Mouse (Mus musculus): ENCODE data around the gene Crtc1. TPM values are rescaled to one million over a fixed set of nuclear protein-coding genes. Genes with fewer than 3 reads are reported as not detected.

Gene Crtc1
- total RNA-seq, 2 experiments from 2014 or later, result 7.7 to 8.4 TPM

- DNase-seq (ENCODE audit: low spot score), result no peak
Measured at GRCm38 (mm10) chr8:70422722-70423121, 16.7 kb downstream of the Crtc1 start.

- no peak for DNase-seq (ENCODE audit: low spot score)
Measured at GRCm38 (mm10) chr8:70421349-70422104, 17.9 kb downstream of the Crtc1 start.

GRCm38 (mm10) chr8:70419879-70420643 lies 19.3 kb downstream of the Crtc1 start:
- no peak for DNase-seq (ENCODE audit: low spot score)

- DNase-seq (ENCODE audit: low spot score), result no peak
Measured at GRCm38 (mm10) chr8:70418954-70419353, 20.4 kb downstream of the Crtc1 start.

- DNase-seq (ENCODE audit: low spot score), result no peak
Measured at GRCm38 (mm10) chr8:70417914-70418313, 21.5 kb downstream of the Crtc1 start.

- no peak for DNase-seq (ENCODE audit: low spot score)
Measured at GRCm38 (mm10) chr8:70416941-70417340, 22.4 kb downstream of the Crtc1 start.

GRCm38 (mm10) chr8:70415540-70416451 lies 23.6 kb downstream of the Crtc1 start:
- DNase-seq (ENCODE audit: low spot score), result peak; percentile 17

- DNase-seq (ENCODE audit: low spot score), result no peak
Measured at GRCm38 (mm10) chr8:70414310-70414946, 25.0 kb downstream of the Crtc1 start.

GRCm38 (mm10) chr8:70410281-70410680 lies 29.1 kb downstream of the Crtc1 start:
- DNase-seq (ENCODE audit: low spot score), result no peak

GRCm38 (mm10) chr8:70409455-70409871 lies 29.9 kb downstream of the Crtc1 start:
- no peak for DNase-seq (ENCODE audit: low spot score)

- DNase-seq (ENCODE audit: low spot score), result no peak
Measured at GRCm38 (mm10) chr8:70409019-70409418, 30.4 kb downstream of the Crtc1 start.

GRCm38 (mm10) chr8:70408301-70408700 lies 31.1 kb downstream of the Crtc1 start:
- DNase-seq (ENCODE audit: low spot score), result no peak

GRCm38 (mm10) chr8:70406427-70407069 lies 32.8 kb downstream of the Crtc1 start:
- DNase-seq (ENCODE audit: low spot score), result no peak

GRCm38 (mm10) chr8:70405189-70405588 lies 34.2 kb downstream of the Crtc1 start:
- no peak for DNase-seq (ENCODE audit: low spot score)

- no peak for DNase-seq (ENCODE audit: low spot score)
Measured at GRCm38 (mm10) chr8:70404212-70404611, 35.2 kb downstream of the Crtc1 start.

- DNase-seq (ENCODE audit: low spot score), result no peak
Measured at GRCm38 (mm10) chr8:70397611-70398563, 41.5 kb downstream of the Crtc1 start.

- DNase-seq (ENCODE audit: low spot score), result no peak
Measured at GRCm38 (mm10) chr8:70396184-70396583, 43.2 kb downstream of the Crtc1 start.

- DNase-seq (ENCODE audit: low spot score), result peak; percentile 84
Measured at GRCm38 (mm10) chr8:70395649-70396048, 43.7 kb downstream of the Crtc1 start.

- no peak for DNase-seq (ENCODE audit: low spot score)
Measured at GRCm38 (mm10) chr8:70394269-70394998, 44.9 kb downstream of the Crtc1 start.
